Mouse (Mus musculus): ENCODE measurements around the gene Pianp. TPM values are rescaled to one million over a fixed set of nuclear protein-coding genes. Genes with fewer than 3 reads are reported as not detected.

Gene Pianp
- total RNA-seq (2014; fragmentation: Nextera tagmentation) (not detected in 2 replicates), total RNA-seq (2017) (not detected in 2 replicates), polyA plus RNA-seq (2012) (not detected in 2 replicates)

GRCm38 (mm10) chr6:124996551-124997501 is at the start of gene Pianp:
Gene Pianp, plus strand, starts transcription at chr6:124996694.
- Histone ChIP-seq H3K36me3 (replicated peaks) (no peaks in the 10 kb centered on the region), H3K9me3 (replicated peaks) (no peaks in the 10 kb centered on the region), H3K27me3 (ENCODE audit: insufficient read depth, low read length) (peaks cover 74% of the 10 kb centered on the region), H3K4me1 (ENCODE audit: insufficient read depth, low read depth, low read length) (peaks cover 16% of the 10 kb centered on the region), H3K4me3 (ENCODE audit: low read depth, low read length) (peak within 1 kb of the TSS; percentile 65; the same call in 1 of the 2 replicates)
- peak; percentile 34; the same call in 1 of the 2 replicates for ATAC-seq (ENCODE audit: extremely low read depth, insufficient number of reproducible peaks, low FRiP score, poor library complexity, severe bottlenecking)
- TF ChIP-seq POLR2AphosphoS5 (IDR thresholded peaks at IDR 0.05; ENCODE audit: insufficient replicate concordance, low read depth, low read length) (no peak), CTCF (IDR thresholded peaks at IDR 0.05; ENCODE audit: low read depth, low read length) (no peak), TAL1 (conservative IDR thresholded peaks at IDR 0.05; ENCODE audit: low read depth, low read length) (no peak), GATA2 (IDR thresholded peaks at IDR 0.05; ENCODE audit: borderline replicate concordance, low read depth, low read length) (no peak), GATA1 (IDR thresholded peaks at IDR 0.05; ENCODE audit: borderline replicate concordance, low read length) (no peak)
- peak; percentile 63 for DNase-seq (ENCODE audit: low spot score)

GRCm38 (mm10) chr6:124953991-124954715 is 42.3 kb upstream of the Pianp start:
- peaks cover 66% of the 10 kb centered on the region for H3K36me3 ChIP-seq (replicated peaks)
- DNase-seq (ENCODE audit: low spot score) (no peak), ATAC-seq (ENCODE audit: extremely low read depth, insufficient number of reproducible peaks, low FRiP score, poor library complexity, severe bottlenecking) (no peak)
- TF ChIP-seq GATA1 (IDR thresholded peaks at IDR 0.05; ENCODE audit: borderline replicate concordance, low read length) (no peak), TAL1 (conservative IDR thresholded peaks at IDR 0.05; ENCODE audit: low read depth, low read length) (no peak), POLR2AphosphoS5 (IDR thresholded peaks at IDR 0.05; ENCODE audit: insufficient replicate concordance, low read depth, low read length) (no peak), CTCF (IDR thresholded peaks at IDR 0.05; ENCODE audit: low read depth, low read length) (no peak), GATA2 (IDR thresholded peaks at IDR 0.05; ENCODE audit: borderline replicate concordance, low read depth, low read length) (no peak)
- no peak overlapping the region for H3K4me3 ChIP-seq (ENCODE audit: low read depth, low read length)
- peaks cover 24% of the 10 kb centered on the region for H3K9me3 ChIP-seq (replicated peaks)
- peaks cover 5% of the 10 kb centered on the region; the same call in 1 of the 2 replicates for H3K4me1 ChIP-seq (ENCODE audit: insufficient read depth, low read depth, low read length)
- no peaks in the 10 kb centered on the region for H3K27me3 ChIP-seq (ENCODE audit: insufficient read depth, low read length)

- H3K4me1 ChIP-seq (ENCODE audit: insufficient read depth, low read depth, low read length) = peaks cover 11% of the 10 kb centered on the region; the same call in 1 of the 2 replicates
- H3K36me3 ChIP-seq (replicated peaks) = peaks cover 76% of the 10 kb centered on the region
- H3K4me3 ChIP-seq (ENCODE audit: low read depth, low read length) = no peak overlapping the region
- no peaks in the 10 kb centered on the region for H3K27me3 ChIP-seq (ENCODE audit: insufficient read depth, low read length)
- peaks cover 24% of the 10 kb centered on the region for H3K9me3 ChIP-seq (replicated peaks)
- no peak for TF ChIP-seq TAL1 (conservative IDR thresholded peaks at IDR 0.05; ENCODE audit: low read depth, low read length)
- TF ChIP-seq GATA1 (IDR thresholded peaks at IDR 0.05; ENCODE audit: borderline replicate concordance, low read length) = no peak
- TF ChIP-seq GATA2 (IDR thresholded peaks at IDR 0.05; ENCODE audit: borderline replicate concordance, low read depth, low read length) = no peak
- TF ChIP-seq CTCF (IDR thresholded peaks at IDR 0.05; ENCODE audit: low read depth, low read length) = no peak
- TF ChIP-seq POLR2AphosphoS5 (IDR thresholded peaks at IDR 0.05; ENCODE audit: insufficient replicate concordance, low read depth, low read length) = no peak
- DNase-seq (ENCODE audit: low spot score) = no peak
- no peak for ATAC-seq (ENCODE audit: extremely low read depth, insufficient number of reproducible peaks, low FRiP score, poor library complexity, severe bottlenecking)
Measured at GRCm38 (mm10) chr6:124955212-124955611, 41.3 kb upstream of the Pianp start.

GRCm38 (mm10) chr6:124958127-124958526 is 38.4 kb upstream of the Pianp start:
- Histone ChIP-seq H3K27me3 (ENCODE audit: insufficient read depth, low read length) (no peaks in the 10 kb centered on the region), H3K4me3 (ENCODE audit: low read depth, low read length) (no peak overlapping the region), H3K4me1 (ENCODE audit: insufficient read depth, low read depth, low read length) (peaks cover 34% of the 10 kb centered on the region), H3K36me3 (replicated peaks) (peaks cover 99% of the 10 kb centered on the region), H3K9me3 (replicated peaks) (peaks cover 9% of the 10 kb centered on the region; the same call in 1 of the 2 replicates)
- no peak for DNase-seq (ENCODE audit: low spot score)
- TF ChIP-seq CTCF (IDR thresholded peaks at IDR 0.05; ENCODE audit: low read depth, low read length) (no peak), GATA1 (IDR thresholded peaks at IDR 0.05; ENCODE audit: borderline replicate concordance, low read length) (no peak), TAL1 (conservative IDR thresholded peaks at IDR 0.05; ENCODE audit: low read depth, low read length) (no peak), GATA2 (IDR thresholded peaks at IDR 0.05; ENCODE audit: borderline replicate concordance, low read depth, low read length) (no peak), POLR2AphosphoS5 (IDR thresholded peaks at IDR 0.05; ENCODE audit: insufficient replicate concordance, low read depth, low read length) (no peak)
- no peak for ATAC-seq (ENCODE audit: extremely low read depth, insufficient number of reproducible peaks, low FRiP score, poor library complexity, severe bottlenecking)

GRCm38 (mm10) chr6:124959960-124960359 is 36.5 kb upstream of the Pianp start:
- DNase-seq (ENCODE audit: low spot score) = no peak
- H3K4me1 ChIP-seq (ENCODE audit: insufficient read depth, low read depth, low read length) = peaks cover 47% of the 10 kb centered on the region
- ATAC-seq (ENCODE audit: extremely low read depth, insufficient number of reproducible peaks, low FRiP score, poor library complexity, severe bottlenecking) = no peak
- TF ChIP-seq CTCF (IDR thresholded peaks at IDR 0.05; ENCODE audit: low read depth, low read length) = no peak
- TF ChIP-seq TAL1 (conservative IDR thresholded peaks at IDR 0.05; ENCODE audit: low read depth, low read length) = no peak
- TF ChIP-seq POLR2AphosphoS5 (IDR thresholded peaks at IDR 0.05; ENCODE audit: insufficient replicate concordance, low read depth, low read length) = no peak
- no peak for TF ChIP-seq GATA1 (IDR thresholded peaks at IDR 0.05; ENCODE audit: borderline replicate concordance, low read length)
- no peak for TF ChIP-seq GATA2 (IDR thresholded peaks at IDR 0.05; ENCODE audit: borderline replicate concordance, low read depth, low read length)
- H3K9me3 ChIP-seq (replicated peaks) = no peaks in the 10 kb centered on the region
- H3K27me3 ChIP-seq (ENCODE audit: insufficient read depth, low read length) = no peaks in the 10 kb centered on the region
- H3K4me3 ChIP-seq (ENCODE audit: low read depth, low read length) = no peak overlapping the region
- H3K36me3 ChIP-seq (replicated peaks) = peaks cover 89% of the 10 kb centered on the region

Data from G1E (cell line).